Mouse (Mus musculus) MEL (cell line): ENCODE measurements around the gene Radil.

ENCODE experiments used
- CTCF ChIP-seq, 3 experiments: IDR thresholded peaks in 2 of 3; conservative IDR thresholded peaks in 1 of 3; 2 replicates each; pipeline ENCODE4 v1.5.1; 2011 to 2012; ENCODE audit warnings: low read length in 3 of 3, low read depth in 2 of 3, mild to moderate bottlenecking in 2 of 3, improper control_type of control experiment in 1 of 3, inconsistent platforms in 1 of 3, mixed read lengths in 1 of 3, moderate library complexity in 1 of 3; ENCODE audit not compliant: control insufficient read depth in 1 of 3, insufficient read depth in 1 of 3, poor library complexity in 1 of 3, severe bottlenecking in 1 of 3
- GABPA ChIP-seq: IDR thresholded peaks from 2 replicates; pipeline ENCODE4 v1.6.1; 2012; ENCODE audit warnings: low read depth, mild to moderate bottlenecking, inconsistent platforms, low read length, improper control_type of control experiment, moderate library complexity
- NELFE ChIP-seq: IDR thresholded peaks from 2 replicates; pipeline ENCODE4 v1.6.1; 2011; ENCODE audit warnings: low read depth, low read length, improper control_type of control experiment
- TCF12 ChIP-seq: IDR thresholded peaks from 2 replicates; pipeline ENCODE4 v1.6.1; 2014; ENCODE audit warnings: low read depth, mild to moderate bottlenecking, inconsistent platforms, low read length, improper control_type of control experiment, moderate library complexity
- USF1 ChIP-seq: IDR thresholded peaks from 2 replicates; pipeline ENCODE4 v1.6.1; 2014; ENCODE audit warnings: low read depth, mild to moderate bottlenecking, inconsistent platforms, low read length, improper control_type of control experiment, moderate library complexity

DNA sequence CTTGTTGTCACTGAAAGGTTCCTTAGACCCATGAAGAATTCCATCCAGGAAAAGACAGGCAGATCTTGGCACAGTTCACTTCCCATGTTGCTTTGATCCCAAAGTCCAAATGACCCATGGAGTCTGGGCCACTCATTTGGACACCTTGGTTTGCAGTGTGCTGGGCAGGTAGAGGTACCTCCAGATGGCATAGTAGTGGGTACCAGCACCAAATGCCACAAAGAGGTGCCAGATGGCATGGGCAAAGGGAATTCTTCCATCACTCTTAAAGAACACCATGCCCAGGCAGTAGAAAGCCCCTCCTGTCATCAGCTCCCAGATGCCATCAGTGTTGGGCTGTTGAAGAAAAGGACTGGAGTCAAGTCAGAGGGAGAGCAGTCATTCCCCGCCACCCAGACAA, 13.7 kb upstream of the Radil start:
- TF ChIP-seq CTCF (IDR thresholded peaks at IDR 0.05 in 2 of 3, conservative IDR thresholded peaks at IDR 0.05 in 1 of 3; ENCODE audit: control insufficient read depth in 1 of 3, insufficient read depth in 1 of 3, low read depth in 2 of 3, low read length in 3 of 3, poor library complexity in 1 of 3, severe bottlenecking in 1 of 3) (no peak), TCF12 (no peak), USF1 (no peak), NELFE (no peak), GABPA (no peak)
